Mouse (Mus musculus) fibroblast of lung, adult 2 months (primary cell): ENCODE results near the gene Ccna2.
"Not testable (repeated sequence)": the region's sequence is repeated elsewhere in the genome, so short reads cannot be mapped to it uniquely, and the experiment has no call there.

Experiments used
- DNase-seq: peaks from one replicate; pipeline ENCODE4 v3.0.0-alpha.2; 2011; ENCODE audit warnings: low read depth

Ccna2 gene

GRCm38 (mm10) chr3:36571827-36572378, at the start of gene Ccna2:
TSS of gene Ccna2 (minus strand) at chr3:36572150.
- peak; percentile 97 for DNase-seq

GRCm38 (mm10) chr3:36618181-36618580, 46.2 kb upstream of the Ccna2 start:
- no peak for DNase-seq

GRCm38 (mm10) chr3:36613908-36614255, 41.9 kb upstream of the Ccna2 start:
- no peak for DNase-seq

- peak; percentile 70 for DNase-seq
These were observed 41.4 kb upstream of the Ccna2 start, which contains the start of gene Bbs7 for GRCm38 (mm10) chr3:36613202-36613907. TSS of gene Bbs7 (minus strand) at chr3:36613477.

- no peak for DNase-seq
These were observed 40.7 kb upstream of the Ccna2 start for GRCm38 (mm10) chr3:36612687-36613086.

GRCm38 (mm10) chr3:36605894-36606783, 34.2 kb upstream of the Ccna2 start:
- DNase-seq = no peak

- not testable (repeated sequence) for DNase-seq
These were observed 27.8 kb upstream of the Ccna2 start for GRCm38 (mm10) chr3:36599773-36600172.

GRCm38 (mm10) chr3:36598811-36599210, 26.9 kb upstream of the Ccna2 start:
- no peak for DNase-seq

- DNase-seq = no peak
These were observed 556 bp downstream of the Ccna2 start for GRCm38 (mm10) chr3:36571361-36571826.

GRCm38 (mm10) chr3:36569836-36570235, 2.1 kb downstream of the Ccna2 start:
- no peak for DNase-seq

- no peak for DNase-seq
These were observed 8.3 kb downstream of the Ccna2 start for GRCm38 (mm10) chr3:36563666-36564065.

- no peak for DNase-seq
These were observed 12.3 kb downstream of the Ccna2 start for GRCm38 (mm10) chr3:36559606-36560005.

GRCm38 (mm10) chr3:36557601-36558000, 14.3 kb downstream of the Ccna2 start:
- no peak for DNase-seq

GRCm38 (mm10) chr3:36552406-36553047, 19.4 kb downstream of the Ccna2 start, which contains the start of gene Exosc9:
TSS of gene Exosc9 (plus strand) at chr3:36552606.
- DNase-seq = peak; percentile 56

- DNase-seq = no peak
These were observed 20.0 kb downstream of the Ccna2 start for GRCm38 (mm10) chr3:36551851-36552384.

- no peak for DNase-seq
These were observed 20.6 kb downstream of the Ccna2 start for GRCm38 (mm10) chr3:36551343-36551742.

- DNase-seq = no peak
These were observed 27.0 kb downstream of the Ccna2 start for GRCm38 (mm10) chr3:36544961-36545360.

- DNase-seq = no peak
These were observed 30.6 kb downstream of the Ccna2 start for GRCm38 (mm10) chr3:36541399-36541798.

- DNase-seq = peak; percentile 94
These were observed 31.2 kb downstream of the Ccna2 start for GRCm38 (mm10) chr3:36540756-36541155.

GRCm38 (mm10) chr3:36537701-36538470, 34.1 kb downstream of the Ccna2 start:
- no peak for DNase-seq

GRCm38 (mm10) chr3:36536041-36536440, 35.9 kb downstream of the Ccna2 start:
- no peak for DNase-seq
